Mouse (Mus musculus) liver, embryonic 11.5 days (tissue): ENCODE results near the gene Stk24. TPM values are rescaled to one million over a fixed set of nuclear protein-coding genes. Genes with fewer than 3 reads are reported as not detected.
A peak's percentile ranks its signal among the peaks of the same experiment; 100 is the strongest.

ENCODE experiments used
- ATAC-seq: fragments of 200-750 bp; cut with Nextera tagmentation; replicated peaks from 2 replicates; pipeline ENCODE4 v1.8.0; 2017; ENCODE audit warnings: moderate number of reproducible peaks, mild to moderate bottlenecking, moderate TSS enrichment, moderate library complexity; ENCODE audit not compliant: low FRiP score
- DNase-seq: peaks from one replicate; pipeline ENCODE4 v3.0.0-alpha.2; 2017; ENCODE audit warnings: low spot score
- H3K27ac ChIP-seq: fragments of 300-500 bp; sonication (generic); 2 replicates; pipeline ENCODE4 v1.5.1; 2014; ENCODE audit warnings: mild to moderate bottlenecking, low read depth, low read length, control low read depth
- H3K27me3 ChIP-seq: fragments of 300-500 bp; sonication (generic); replicated peaks from 2 replicates; pipeline ENCODE4 v1.6.1; 2014; ENCODE audit warnings: low read length, mixed read lengths; ENCODE audit not compliant: control insufficient read depth, insufficient read depth
- H3K36me3 ChIP-seq: fragments of 300-500 bp; sonication (generic); 2 replicates; pipeline ENCODE4 v1.6.1; 2014; ENCODE audit warnings: mild to moderate bottlenecking, low read length, moderate library complexity, mixed read lengths; ENCODE audit not compliant: control insufficient read depth, insufficient read depth
- H3K4me1 ChIP-seq: fragments of 300-500 bp; sonication (generic); replicated peaks from 2 replicates; pipeline ENCODE4 v1.6.1; 2014; ENCODE audit warnings: low read length, mixed read lengths; ENCODE audit not compliant: control insufficient read depth, insufficient read depth
- H3K4me2 ChIP-seq: fragments of 300-500 bp; sonication (generic); 2 replicates; pipeline ENCODE4 v1.6.1; 2014; ENCODE audit warnings: mild to moderate bottlenecking, control low read depth, moderate library complexity
- H3K4me3 ChIP-seq: fragments of 300-500 bp; sonication (generic); 2 replicates; pipeline ENCODE4 v1.5.1; 2014; ENCODE audit warnings: low read depth, low read length, control low read depth
- H3K9ac ChIP-seq: fragments of 300-500 bp; sonication (generic); 2 replicates; pipeline ENCODE4 v1.6.1; 2014; ENCODE audit warnings: low read depth, low read length, control low read depth
- H3K9me3 ChIP-seq: fragments of 300-500 bp; sonication (generic); 2 replicates; pipeline ENCODE4 v1.6.1; 2016; ENCODE audit warnings: low read length, inconsistent platforms, mixed read lengths; ENCODE audit not compliant: control insufficient read depth
- WGBS: fragments of 180-500 bp; shearing (Covaris S2); extraction: QIAGEN DNeasy Blood & Tissue Kit; methylation state at CpG from one replicate; pipeline ENCODE4 v1.1.7; 2014; 5-methylcytosine and 5-hydroxymethylcytosine counted together
- polyA plus RNA-seq: library from polyadenylated mRNA; unstranded; fragments of >200 nt; fragmentation: Nextera tagmentation; extraction: Ambion mirVana; gene quantifications from 2 replicates; pipeline ENCODE4 v1.2.1, GENCODE M21; 2014

Stk24 gene
- polyA plus RNA-seq, 1 experiment from 2014 or later, result 51.3 TPM

- Histone ChIP-seq H3K4me2 (no peak overlapping the region; the same call in 1 of the 2 replicates), H3K9me3 (no peaks in the 10 kb centered on the region), H3K27ac (no peak overlapping the region), H3K4me3 (no peak overlapping the region), H3K4me1 (peaks cover 76% of the 10 kb centered on the region), H3K9ac (no peak overlapping the region), H3K36me3 (no peaks in the 10 kb centered on the region), H3K27me3 (no peaks in the 10 kb centered on the region)
- ATAC-seq (no peak), DNase-seq (no peak)
- 89% methylated on average over 4 of the region's 4 CpGs for WGBS
Observed at GRCm38 (mm10) chr14:121351737-121352136, 28.1 kb downstream of the Stk24 start.

- no peak overlapping the region for H3K4me3 ChIP-seq
- no peak for ATAC-seq
- H3K27me3 ChIP-seq, result no peaks in the 10 kb centered on the region
- no peak overlapping the region for H3K27ac ChIP-seq
- no peaks in the 10 kb centered on the region for H3K36me3 ChIP-seq
- peaks cover 73% of the 10 kb centered on the region for H3K4me1 ChIP-seq
- H3K9me3 ChIP-seq, result no peaks in the 10 kb centered on the region
- DNase-seq, result no peak
- no peak overlapping the region for H3K9ac ChIP-seq
- 92% methylated on average over 8 of the region's 8 CpGs for WGBS
- no peak overlapping the region for H3K4me2 ChIP-seq
Observed at GRCm38 (mm10) chr14:121350011-121350410, 29.8 kb downstream of the Stk24 start.

DNA sequence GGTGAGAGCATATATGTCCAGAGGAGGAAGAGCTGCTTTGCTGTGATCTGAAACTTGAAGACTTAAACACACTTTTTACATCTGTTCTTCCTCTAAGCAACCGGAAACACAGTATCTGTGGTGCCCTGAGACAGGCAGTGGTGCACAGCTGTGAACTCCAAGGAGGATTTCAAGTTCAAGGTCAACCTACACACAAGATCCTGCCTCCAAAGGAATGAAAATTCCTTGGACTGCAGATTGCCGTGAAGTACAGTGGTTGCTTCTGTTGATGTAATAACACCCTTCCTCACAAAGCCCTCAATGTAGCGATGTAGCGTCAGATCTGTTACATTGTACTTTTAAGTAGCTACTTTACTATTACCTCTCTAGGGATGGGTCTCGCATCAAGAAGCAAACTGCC is 30.5 kb downstream of the Stk24 start:
- no peak for DNase-seq
- Histone ChIP-seq H3K36me3 (no peaks in the 10 kb centered on the region), H3K9me3 (no peaks in the 10 kb centered on the region), H3K4me3 (no peak overlapping the region), H3K27ac (no peak overlapping the region), H3K27me3 (no peaks in the 10 kb centered on the region), H3K9ac (no peak overlapping the region), H3K4me2 (no peak overlapping the region), H3K4me1 (peaks cover 71% of the 10 kb centered on the region)
- ATAC-seq, result no peak
- 83% methylated on average over 5 of the region's 5 CpGs for WGBS

DNA sequence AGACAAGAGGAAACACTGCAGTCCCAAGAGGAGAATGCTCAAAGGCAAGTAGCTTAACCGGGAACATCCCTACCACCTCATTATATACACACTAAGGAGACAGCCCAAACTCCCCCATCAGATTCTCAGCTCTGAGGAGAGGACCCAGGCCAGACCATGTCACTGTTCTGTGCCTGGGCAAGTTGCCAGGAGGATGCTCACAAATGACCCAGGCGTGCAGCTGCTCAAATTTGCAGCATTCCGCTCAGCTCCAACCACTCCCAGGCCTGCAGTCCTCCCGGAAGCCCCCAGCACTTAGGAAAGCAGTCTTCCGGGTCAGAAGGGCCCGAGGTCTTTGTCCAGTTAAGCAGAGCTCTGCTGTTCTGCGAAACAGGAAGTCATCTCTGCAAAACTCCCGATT is 31.6 kb downstream of the Stk24 start:
- H3K27ac ChIP-seq, result no peak overlapping the region
- DNase-seq, result no peak

DNA sequence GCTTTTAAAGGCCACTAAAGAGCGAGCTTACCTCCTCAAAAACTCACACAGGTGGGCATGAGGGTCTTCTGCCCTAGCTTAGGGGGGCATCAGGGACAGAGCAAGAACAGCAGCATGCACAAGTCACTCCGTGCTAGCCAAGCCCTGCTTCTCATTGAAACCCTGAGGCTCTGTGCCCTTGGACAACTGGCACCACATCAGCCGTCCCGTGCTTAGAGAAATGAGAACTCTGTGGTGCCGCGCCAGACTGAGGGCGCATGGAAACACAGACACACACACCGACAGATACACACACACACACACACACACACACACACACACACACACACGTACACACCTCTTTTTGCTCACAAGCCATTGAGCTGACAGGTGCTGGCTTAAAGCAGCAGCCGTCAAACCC is 32.7 kb downstream of the Stk24 start:
- Histone ChIP-seq H3K36me3 (no peaks in the 10 kb centered on the region), H3K9ac (no peak overlapping the region), H3K4me1 (peaks cover 57% of the 10 kb centered on the region), H3K27ac (no peak overlapping the region), H3K9me3 (no peaks in the 10 kb centered on the region), H3K4me3 (no peak overlapping the region), H3K4me2 (no peak overlapping the region), H3K27me3 (no peaks in the 10 kb centered on the region)
- WGBS, result 88% methylated on average over 10 of the region's 10 CpGs
- ATAC-seq (no peak), DNase-seq (no peak)

More for the DNA sequence above, 31.6 kb downstream of the Stk24 start:
- 64% methylated on average over 8 of the region's 8 CpGs for WGBS
- H3K27me3 ChIP-seq, result no peaks in the 10 kb centered on the region
- no peak overlapping the region for H3K9ac ChIP-seq
- H3K4me2 ChIP-seq, result no peak overlapping the region
- peaks cover 66% of the 10 kb centered on the region for H3K4me1 ChIP-seq
- no peak; the same call in 1 of the 2 replicates for ATAC-seq
- no peaks in the 10 kb centered on the region for H3K9me3 ChIP-seq
- no peak overlapping the region for H3K4me3 ChIP-seq
- no peaks in the 10 kb centered on the region for H3K36me3 ChIP-seq

- H3K4me3 ChIP-seq, result no peak overlapping the region
- no peaks in the 10 kb centered on the region for H3K36me3 ChIP-seq
- 76% methylated on average over 4 of the region's 4 CpGs for WGBS
- H3K4me2 ChIP-seq, result no peak overlapping the region
- H3K4me1 ChIP-seq, result peaks cover 52% of the 10 kb centered on the region
- ATAC-seq, result no peak
- H3K9me3 ChIP-seq, result no peaks in the 10 kb centered on the region
- no peak overlapping the region for H3K9ac ChIP-seq
- DNase-seq, result no peak
- no peak overlapping the region; the same call in 1 of the 2 replicates for H3K27ac ChIP-seq
- H3K27me3 ChIP-seq, result no peaks in the 10 kb centered on the region
Observed at GRCm38 (mm10) chr14:121346654-121347053, 33.2 kb downstream of the Stk24 start.

- no peaks in the 10 kb centered on the region; the same call in 1 of the 2 replicates for H3K36me3 ChIP-seq
- H3K4me2 ChIP-seq, result 0 out of 2 replicates have a peak overlapping the region, but pooled peaks have one; percentile 14
- H3K4me1 ChIP-seq, result peaks cover 48% of the 10 kb centered on the region
- ATAC-seq (peak; percentile 64), DNase-seq (no peak)
- H3K9me3 ChIP-seq, result no peaks in the 10 kb centered on the region
- no peaks in the 10 kb centered on the region for H3K27me3 ChIP-seq
- H3K4me3 ChIP-seq, result no peak overlapping the region
- WGBS, result 71% methylated on average over 4 of the region's 4 CpGs
- H3K27ac ChIP-seq, result no peak overlapping the region
- no peak overlapping the region for H3K9ac ChIP-seq
Observed at GRCm38 (mm10) chr14:121346053-121346452, 33.8 kb downstream of the Stk24 start.

- Histone ChIP-seq H3K36me3 (no peaks in the 10 kb centered on the region; the same call in 1 of the 2 replicates), H3K27me3 (no peaks in the 10 kb centered on the region), H3K4me1 (peaks cover 56% of the 10 kb centered on the region), H3K27ac (peak overlapping the region; percentile 11; the same call in 1 of the 2 replicates), H3K4me2 (no peak overlapping the region), H3K9me3 (no peaks in the 10 kb centered on the region), H3K9ac (no peak overlapping the region), H3K4me3 (no peak overlapping the region)
- WGBS, result 58% methylated on average over 5 of the region's 5 CpGs
- no peak for DNase-seq
- no peak for ATAC-seq
Observed at GRCm38 (mm10) chr14:121344928-121345327, 34.9 kb downstream of the Stk24 start.

- Histone ChIP-seq H3K4me3 (no peak overlapping the region), H3K9me3 (no peaks in the 10 kb centered on the region), H3K36me3 (no peaks in the 10 kb centered on the region; the same call in 1 of the 2 replicates), H3K4me2 (no peak overlapping the region), H3K4me1 (peaks cover 44% of the 10 kb centered on the region), H3K27me3 (no peaks in the 10 kb centered on the region), H3K27ac (no peak overlapping the region), H3K9ac (no peak overlapping the region)
- ATAC-seq, result no peak
- DNase-seq, result no peak
- 83% methylated on average over 3 of the region's 3 CpGs for WGBS
Observed at GRCm38 (mm10) chr14:121342885-121343284, 36.9 kb downstream of the Stk24 start.
